Mouse (Mus musculus) bone marrow macrophage, adult 2 months (primary cell): ENCODE results near the gene Atp6v0a4.

Source experiments
- CTCF ChIP-seq: IDR thresholded peaks from 2 replicates; pipeline ENCODE4 v1.5.1; 2012; ENCODE audit warnings: low read depth, mild to moderate bottlenecking, low read length, moderate library complexity
- POLR2A ChIP-seq: IDR thresholded peaks from 2 replicates; pipeline ENCODE4 v1.6.1; 2012; ENCODE audit warnings: mild to moderate bottlenecking, low read depth, low read length, borderline replicate concordance

DNA sequence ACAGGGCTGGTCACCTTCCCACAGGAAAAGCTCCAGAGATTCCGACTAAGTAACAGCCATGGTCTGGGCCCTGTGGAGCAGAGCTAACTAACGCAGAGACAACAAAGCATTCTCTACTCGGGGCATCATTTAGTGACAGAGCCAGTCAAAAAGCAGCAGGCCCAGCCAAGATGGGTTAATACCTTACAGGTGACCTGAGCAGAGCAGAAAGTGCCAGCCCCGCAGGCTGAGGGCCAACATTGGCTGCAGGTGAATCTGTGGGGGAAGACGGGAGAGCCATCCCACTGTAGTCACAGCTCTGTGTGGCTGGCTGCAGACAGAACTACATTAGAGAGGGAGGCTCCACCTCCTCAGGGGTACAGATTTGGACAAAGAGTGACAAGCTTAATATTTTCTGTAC lies 22.9 kb upstream of the Atp6v0a4 start:
- no peak for TF ChIP-seq POLR2A
- no peak for TF ChIP-seq CTCF
